Mouse (Mus musculus): ENCODE data around the gene Rassf7. TPM values are rescaled to one million over a fixed set of nuclear protein-coding genes. Genes with fewer than 3 reads are reported as not detected.
A peak's percentile ranks its signal among the peaks of the same experiment; 100 is the strongest.

The Rassf7 gene
- 7.1 and 9.0 TPM in 2 replicates for total RNA-seq (2017)

DNA sequence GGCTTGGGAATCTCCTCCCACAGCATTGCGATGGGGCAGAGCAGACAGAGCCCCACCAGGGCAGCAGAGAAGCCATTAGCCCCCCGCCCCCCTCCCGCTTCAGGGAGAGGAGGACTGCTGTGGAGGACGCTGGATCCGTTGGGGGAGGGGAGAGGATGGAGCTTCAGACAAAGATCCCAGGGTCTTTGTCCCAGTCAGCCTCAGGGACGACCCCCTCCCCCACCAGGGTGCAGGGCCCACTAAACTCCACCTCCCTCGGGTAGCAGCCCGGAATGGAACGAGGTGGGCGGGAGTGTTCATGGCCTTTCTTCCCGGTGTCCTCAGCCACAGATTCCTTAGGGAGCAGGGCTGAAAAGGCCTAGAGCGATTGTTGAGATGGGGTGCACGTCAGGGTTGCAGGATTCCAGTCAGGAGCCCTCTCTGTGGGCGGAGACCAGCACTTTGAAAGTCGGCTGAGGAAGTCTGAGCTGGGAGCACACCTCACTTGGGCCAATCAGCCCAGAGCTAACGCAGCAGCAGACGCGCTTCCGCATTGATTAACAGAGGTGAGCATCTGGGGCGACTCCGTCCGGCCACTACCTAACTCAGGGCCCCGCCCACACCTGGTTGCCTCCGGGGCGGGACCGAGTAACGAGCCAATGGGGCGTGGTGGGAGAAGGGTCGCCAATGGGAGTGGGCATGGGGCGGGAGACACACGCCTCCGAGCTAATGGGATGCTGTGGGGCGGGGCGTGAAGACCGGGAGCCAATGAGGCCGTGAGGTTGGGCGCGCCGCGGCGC lies at the start of gene Rassf7:
Rassf7 (plus strand) TSS at position 760 of the 779 bp plus-strand sequence.
- peak; percentile 92 for ATAC-seq (ENCODE audit: extremely low read depth, insufficient number of reproducible peaks, low FRiP score, poor library complexity, severe bottlenecking)

DNA sequence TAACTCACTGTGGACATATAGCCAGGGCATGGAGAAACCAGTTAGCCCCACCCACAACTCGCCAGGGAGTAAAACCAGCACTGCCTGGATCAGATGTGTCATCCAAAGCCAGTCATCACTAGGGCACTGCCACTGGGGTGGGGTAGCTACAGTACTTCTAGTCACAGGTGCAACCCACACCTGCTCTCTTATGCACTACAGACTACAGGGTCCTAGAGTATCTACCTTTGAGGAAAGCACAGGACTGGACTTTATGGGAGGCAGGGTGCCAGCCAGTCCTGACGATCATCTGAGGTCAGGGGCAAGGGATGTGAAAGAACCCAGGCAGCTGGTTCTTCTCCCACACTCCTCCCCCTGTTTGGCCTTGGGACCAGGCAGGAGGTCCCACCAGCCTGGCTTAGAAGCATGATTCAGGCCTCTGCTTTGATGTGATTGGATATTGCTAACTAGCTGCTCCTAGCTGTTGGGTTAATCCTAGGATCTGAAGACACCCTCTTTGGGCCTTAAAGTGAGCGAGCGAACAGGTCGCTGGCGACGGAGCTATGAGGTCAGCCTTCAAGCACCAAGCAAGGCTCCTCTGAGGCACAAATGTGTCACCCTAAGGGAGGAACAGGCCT lies 47.7 kb upstream of the Rassf7 start:
- ATAC-seq (ENCODE audit: extremely low read depth, insufficient number of reproducible peaks, low FRiP score, poor library complexity, severe bottlenecking) = no peak

DNA sequence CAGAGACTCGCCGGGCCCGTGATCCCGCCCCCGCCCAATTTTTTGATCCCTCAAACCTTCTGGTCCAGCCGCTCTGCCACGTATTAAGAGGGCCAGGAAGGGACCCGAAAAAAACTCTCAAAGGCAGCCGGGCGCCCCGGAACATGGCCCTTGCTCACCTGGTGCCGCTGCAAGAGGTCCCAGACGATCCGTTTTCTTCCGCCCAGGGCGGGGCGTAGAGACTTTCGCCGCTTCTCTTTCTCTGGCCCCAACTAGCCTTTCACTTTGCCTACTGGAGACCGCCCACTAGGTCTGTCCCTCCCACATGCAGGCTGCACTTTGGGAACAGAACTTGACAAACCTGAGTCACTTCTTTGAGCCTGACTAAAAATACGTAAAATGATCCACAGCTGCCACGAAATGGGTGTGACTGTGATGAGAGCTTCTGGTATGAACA lies 47.1 kb upstream of the Rassf7 start:
- peak; percentile 76 for ATAC-seq (ENCODE audit: extremely low read depth, insufficient number of reproducible peaks, low FRiP score, poor library complexity, severe bottlenecking)

DNA sequence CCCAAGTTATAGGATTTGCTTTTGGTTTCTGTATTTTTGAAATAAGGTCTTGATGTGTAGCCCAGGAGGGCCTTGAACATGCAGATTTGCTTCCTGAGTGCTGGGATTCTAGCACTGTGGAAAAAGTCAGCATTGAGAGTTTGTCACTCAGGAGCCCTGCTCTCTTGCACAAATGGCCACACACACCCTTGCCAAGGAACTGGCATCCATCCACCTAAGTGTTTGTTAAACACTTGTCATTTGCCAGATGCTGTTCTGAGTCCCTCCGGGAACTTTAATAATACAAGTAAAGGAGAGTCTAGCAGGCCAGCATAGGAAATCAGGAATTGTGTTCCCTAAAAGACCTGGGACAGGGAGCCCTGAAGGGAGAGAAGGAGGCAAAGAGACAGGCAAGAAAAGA lies 46.4 kb upstream of the Rassf7 start:
- no peak for ATAC-seq (ENCODE audit: extremely low read depth, insufficient number of reproducible peaks, low FRiP score, poor library complexity, severe bottlenecking)

DNA sequence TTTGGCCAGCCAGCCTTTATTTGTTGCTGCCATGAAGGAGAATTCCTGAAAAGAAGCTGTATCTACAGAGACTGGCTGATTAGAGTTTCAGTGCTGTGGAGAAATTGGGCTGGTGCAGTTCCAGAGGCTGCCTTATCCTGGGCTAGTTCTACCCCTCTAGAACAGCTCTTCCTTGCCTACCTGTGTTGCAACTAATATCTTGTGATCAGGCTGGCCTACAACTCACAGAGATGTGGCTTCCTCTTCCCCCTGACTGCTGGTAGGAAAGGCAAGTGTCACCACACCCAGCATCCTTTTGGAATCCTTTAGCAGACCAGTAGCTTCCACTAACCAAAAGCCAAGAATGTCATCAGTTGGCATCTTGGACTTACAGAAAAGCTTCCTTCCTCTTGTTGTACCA lies 45.8 kb upstream of the Rassf7 start:
- no peak for ATAC-seq (ENCODE audit: extremely low read depth, insufficient number of reproducible peaks, low FRiP score, poor library complexity, severe bottlenecking)

DNA sequence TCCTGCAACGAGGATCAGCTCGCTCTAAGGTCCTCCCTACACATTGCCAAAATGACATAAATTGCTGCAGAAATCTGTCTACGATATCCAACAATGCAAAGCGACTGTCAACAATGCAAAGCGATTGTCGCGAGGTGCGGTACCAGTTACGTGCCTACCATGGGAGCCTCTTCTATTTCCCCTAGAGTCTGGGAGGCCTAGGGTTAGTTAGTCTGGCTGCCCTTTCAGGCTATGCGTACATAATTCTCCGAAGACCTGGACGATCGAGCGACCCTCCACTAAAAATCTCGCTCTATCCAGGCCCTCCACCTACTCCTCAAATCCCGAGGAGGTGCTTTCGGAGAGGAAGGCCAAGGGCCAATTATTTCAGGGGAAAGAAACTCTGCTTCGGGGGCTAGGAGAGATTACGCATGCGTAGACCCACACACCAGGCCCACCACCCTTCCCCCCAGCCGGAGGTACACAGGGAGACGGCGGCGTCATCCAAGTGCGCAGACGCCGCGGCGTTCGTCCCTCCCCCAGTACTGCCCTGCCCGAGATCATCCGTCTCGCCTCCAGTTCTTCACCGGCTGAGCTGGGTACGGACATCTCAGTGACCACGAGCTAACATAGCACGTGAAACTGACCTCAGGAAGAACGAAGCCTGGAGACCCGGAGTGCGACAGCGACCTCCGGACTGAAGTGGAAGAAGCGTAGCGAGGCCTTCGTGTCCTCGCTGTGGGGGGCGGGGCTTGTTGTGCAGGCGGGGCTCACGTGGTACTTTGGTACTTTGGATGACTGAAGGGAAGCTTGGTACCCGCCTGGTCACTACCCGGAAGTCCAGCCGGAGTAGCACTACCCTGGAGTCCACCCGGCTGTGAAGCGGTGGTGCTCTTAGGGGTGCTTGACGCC lies 43.3 kb upstream of the Rassf7 start, which contains the start of gene Rnh1:
Rnh1 (minus strand) TSS at position 742 of the 891 bp plus-strand sequence.
- ATAC-seq (ENCODE audit: extremely low read depth, insufficient number of reproducible peaks, low FRiP score, poor library complexity, severe bottlenecking) = peak; percentile 78

DNA sequence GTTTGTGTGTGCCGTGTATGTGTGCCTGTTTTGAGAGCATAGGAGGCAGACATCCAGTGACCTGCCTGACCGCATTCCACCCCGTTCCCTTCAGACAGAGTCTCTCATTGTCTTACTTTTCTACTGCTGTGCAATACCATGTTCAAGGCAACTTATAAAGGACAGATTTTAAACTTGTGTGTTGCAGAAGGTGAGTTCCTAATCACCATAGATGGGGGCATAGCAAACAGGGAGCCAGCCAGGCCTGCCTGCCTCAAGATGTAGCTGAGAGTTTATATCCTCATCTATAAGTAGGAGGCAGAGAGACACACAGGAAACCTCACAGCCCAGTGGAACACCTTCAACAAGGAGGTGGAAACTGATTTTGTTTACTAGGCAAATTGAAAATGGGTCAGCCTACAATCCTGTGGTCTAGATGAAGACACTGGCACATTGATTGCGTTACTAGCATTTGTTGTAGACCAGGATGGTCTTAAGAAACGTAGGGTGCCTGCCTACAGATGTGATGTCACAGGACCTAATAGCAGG lies 42.3 kb upstream of the Rassf7 start:
- ATAC-seq (ENCODE audit: extremely low read depth, insufficient number of reproducible peaks, low FRiP score, poor library complexity, severe bottlenecking) = no peak

DNA sequence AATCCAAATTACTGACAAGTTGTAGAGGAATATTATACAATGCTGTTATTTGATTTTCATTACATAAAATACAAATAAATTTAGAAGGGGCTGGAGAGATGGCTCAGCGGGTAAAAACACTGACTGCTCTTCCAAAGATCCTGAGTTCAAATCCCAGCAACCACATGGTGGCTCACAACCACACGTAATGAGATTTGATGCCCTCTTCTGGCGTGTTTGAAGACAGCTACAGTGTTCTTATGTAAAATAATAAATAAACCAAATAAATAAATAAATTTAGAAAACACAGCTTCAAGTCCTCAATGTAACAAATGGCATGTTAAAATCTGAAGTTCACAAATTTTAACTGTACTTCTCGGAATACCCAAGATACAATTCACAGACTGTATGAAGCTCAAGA lies 40.6 kb upstream of the Rassf7 start:
- no peak for ATAC-seq (ENCODE audit: extremely low read depth, insufficient number of reproducible peaks, low FRiP score, poor library complexity, severe bottlenecking)

DNA sequence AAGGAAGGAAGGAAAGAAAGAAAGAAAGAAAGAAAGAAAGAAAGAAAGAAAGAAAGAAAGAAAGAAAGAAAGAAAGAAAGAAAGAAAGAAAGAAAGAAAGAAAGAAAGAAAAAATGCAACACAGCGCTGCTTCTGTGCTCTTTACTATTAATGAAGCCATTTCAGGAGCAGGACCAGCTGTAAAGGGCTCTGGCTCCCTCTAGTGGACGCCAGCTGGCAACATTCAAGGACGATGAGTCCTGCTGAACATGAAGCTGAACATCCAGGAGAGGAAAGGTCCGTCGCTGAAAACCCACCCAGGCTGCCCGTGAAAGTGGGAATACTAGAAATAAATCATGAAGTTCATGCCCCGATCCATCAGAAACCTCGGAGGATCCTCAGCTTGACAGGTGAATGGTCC lies 39.5 kb upstream of the Rassf7 start:
- ATAC-seq (ENCODE audit: extremely low read depth, insufficient number of reproducible peaks, low FRiP score, poor library complexity, severe bottlenecking) = peak; percentile 77

DNA sequence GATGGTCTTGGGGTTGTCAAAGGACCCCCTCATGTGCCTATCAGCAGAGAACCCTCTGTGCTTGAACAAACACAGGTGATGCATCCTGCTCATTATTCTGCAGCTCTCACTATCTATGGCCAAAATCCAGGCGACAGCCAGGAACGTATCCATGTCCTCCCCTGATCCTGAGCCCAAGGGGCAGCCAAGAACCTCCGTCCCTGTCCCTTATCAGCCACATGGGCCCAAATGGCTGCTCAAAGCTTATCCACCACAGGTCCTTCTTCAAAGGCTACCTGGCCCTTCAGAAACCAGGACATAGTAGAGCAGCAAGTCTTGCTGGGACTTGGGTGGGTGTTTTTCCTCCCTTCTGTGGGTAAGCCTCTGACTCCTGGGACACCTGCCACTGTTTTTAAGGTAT lies 27.5 kb upstream of the Rassf7 start:
- no peak for ATAC-seq (ENCODE audit: extremely low read depth, insufficient number of reproducible peaks, low FRiP score, poor library complexity, severe bottlenecking)

DNA sequence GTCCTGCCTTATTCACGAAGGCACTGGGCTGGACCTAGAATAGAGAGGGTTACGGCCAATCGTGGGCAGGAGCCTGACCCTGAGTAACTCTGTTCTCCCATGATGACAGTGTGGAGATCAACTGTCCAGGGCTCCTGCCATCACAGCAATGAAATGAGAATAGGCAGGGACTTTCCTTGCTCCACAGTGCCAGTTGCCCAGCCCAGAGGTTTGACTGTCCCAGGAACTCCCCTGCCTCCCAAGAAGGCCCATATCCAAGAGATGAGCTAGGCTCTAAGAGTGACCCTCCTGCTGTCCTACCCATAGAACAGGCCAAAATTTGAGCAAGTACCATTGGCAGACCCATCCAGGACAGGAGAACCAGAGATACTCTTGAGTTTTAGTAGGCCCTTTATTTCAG lies 26.9 kb upstream of the Rassf7 start:
- ATAC-seq (ENCODE audit: extremely low read depth, insufficient number of reproducible peaks, low FRiP score, poor library complexity, severe bottlenecking) = no peak

DNA sequence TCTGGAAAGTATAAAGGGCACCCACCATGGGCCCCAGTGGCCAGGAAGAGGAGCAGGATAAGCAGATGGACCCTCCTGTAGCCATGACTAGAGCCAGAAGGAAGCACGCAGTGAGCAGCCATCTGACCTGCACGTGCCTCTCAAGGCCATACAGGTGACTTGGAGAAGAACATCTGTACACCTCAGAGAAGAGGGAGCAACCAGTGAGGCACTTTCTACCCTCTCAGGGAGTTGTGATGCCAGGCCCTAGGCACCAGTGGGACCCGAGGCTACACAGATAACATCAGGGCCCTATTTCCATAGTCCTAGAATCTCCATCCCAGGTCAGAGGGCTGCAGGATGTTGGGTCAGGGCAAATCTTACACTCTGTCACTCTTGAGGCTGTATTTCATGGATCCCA lies 25.4 kb upstream of the Rassf7 start:
- ATAC-seq (ENCODE audit: extremely low read depth, insufficient number of reproducible peaks, low FRiP score, poor library complexity, severe bottlenecking) = no peak

DNA sequence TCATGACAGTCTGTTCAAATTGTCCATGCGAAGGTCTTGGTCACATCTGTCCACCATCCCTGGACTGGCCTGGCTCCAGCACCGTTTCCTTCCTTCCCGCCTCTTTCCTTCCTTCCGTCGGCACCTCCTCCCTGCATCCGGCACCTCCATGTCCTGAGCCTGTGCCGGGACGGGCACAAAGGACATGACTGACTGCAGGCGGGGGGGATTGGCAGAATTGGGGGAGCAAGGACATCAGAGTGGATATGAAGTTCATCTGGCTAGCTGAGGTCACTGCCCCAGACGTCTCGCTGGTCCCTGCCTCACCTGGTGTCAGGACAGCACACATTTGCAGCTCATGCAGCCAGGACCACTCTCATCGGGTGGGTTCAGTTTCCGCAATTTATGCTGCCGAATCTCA lies 24.6 kb upstream of the Rassf7 start:
- ATAC-seq (ENCODE audit: extremely low read depth, insufficient number of reproducible peaks, low FRiP score, poor library complexity, severe bottlenecking) = no peak

DNA sequence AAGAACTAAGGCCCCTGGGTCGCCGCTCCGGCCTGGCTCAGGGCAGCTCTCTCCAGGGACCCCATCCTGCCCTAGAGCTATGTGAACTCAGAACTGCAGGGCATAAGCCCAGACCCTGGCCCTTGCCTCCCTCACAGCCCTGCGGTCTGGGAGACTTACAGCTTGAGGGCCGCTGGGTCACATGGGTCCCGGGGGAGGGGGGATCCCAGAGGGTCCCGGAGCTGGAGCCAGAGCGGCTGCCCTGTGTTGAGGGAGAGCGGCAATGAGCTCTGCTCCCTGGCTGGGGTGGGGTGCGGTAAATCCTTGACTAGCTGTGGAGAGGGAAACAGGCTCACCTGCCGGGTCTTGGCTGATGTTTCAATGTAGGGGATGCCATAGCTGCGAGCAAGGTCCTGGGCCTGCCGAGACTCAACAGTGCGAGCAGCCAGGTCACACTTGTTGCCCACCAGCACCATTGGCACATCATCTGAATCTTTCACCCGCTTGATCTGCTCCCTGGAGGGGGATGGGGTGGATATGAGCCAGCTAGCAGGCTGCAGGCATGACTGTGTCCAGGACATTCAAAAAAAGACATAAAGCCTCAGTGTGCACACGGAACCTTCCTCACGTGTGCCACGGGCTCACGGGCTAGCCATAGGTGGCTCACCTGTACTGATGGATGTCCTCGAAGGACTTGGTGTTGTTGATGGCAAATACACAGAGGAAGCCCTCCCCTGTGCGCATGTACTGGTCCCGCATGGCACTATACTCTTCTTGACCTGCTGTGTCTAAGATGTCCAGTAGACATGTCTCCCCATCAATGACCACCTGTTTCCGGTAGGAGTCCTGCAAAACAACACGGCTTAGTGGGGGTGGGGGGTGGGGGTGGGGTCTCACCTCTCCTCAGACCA lies 23.6 kb upstream of the Rassf7 start:
- ATAC-seq (ENCODE audit: extremely low read depth, insufficient number of reproducible peaks, low FRiP score, poor library complexity, severe bottlenecking) = no peak

DNA sequence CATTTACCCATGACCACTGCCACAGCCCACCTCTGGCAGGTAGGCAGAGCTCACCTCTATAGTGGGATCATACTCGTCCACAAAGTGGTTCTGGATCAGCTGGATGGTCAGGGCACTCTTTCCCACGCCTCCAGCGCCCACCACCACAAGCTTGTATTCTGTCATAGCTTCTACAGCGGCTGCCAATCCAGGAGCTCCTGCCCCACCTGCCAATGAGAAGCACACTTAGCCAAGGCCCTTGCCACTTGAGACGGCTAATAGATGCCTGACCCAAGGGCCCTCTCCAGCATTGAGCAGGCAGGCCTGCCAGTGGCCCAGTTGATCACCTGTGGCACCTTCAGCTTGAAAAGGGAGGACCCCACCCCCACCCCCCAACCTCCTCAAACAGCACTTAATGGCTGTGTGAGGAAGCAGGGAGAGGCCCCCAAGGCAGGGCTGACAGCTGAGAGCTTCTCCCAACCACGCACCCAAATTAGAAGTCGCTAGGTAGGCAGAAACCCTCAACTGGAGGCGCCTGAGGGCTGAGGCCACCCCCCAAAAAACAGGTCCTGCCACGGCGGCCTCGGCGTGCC lies 22.8 kb upstream of the Rassf7 start:
- ATAC-seq (ENCODE audit: extremely low read depth, insufficient number of reproducible peaks, low FRiP score, poor library complexity, severe bottlenecking) = no peak

DNA sequence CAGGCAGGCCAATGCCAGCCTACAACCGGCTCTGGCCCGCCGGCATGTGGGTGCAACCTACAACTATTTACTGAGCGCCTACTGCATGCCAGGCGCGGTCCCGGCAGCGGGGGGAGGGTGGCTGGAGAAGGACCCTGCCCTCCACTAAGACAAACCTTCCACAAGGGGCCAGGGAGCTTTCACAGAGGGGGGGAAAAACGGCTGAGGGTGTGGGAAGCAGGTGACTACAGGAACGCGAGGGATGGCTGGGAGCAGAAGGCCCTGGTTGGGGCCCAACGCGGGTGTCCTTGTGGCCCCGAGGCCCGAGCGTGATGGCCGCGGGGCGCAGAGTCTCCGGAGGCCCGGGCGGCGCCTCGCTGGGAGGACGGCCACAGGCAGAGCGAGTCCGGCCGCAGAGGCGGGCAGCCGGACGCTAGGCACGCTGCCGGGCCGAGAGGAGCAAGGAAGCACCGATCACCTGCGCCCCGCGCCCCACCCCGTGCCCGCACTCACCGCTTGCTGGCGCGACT lies 22.3 kb upstream of the Rassf7 start:
- ATAC-seq (ENCODE audit: extremely low read depth, insufficient number of reproducible peaks, low FRiP score, poor library complexity, severe bottlenecking) = no peak

DNA sequence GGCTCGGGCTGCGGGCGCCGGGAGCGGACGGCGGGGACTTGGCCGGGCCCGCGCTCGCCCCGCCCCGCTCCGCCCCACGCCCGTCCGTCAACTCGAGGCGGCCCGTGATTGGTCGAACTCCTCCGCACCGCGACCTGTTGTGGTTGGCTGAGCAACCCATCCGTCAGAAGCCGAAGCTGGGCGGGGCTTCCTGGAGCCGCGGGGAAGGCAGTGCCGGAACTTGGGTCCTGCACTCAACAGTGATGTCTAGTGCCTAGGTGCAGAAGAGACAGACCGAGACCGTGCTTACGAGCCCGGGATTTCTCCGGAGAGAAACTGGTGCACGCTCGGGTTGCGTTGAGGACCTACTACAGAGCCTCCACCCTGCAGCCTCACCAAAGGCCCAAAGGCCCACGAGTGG lies 21.7 kb upstream of the Rassf7 start, which contains the start of the genes Hras and Lrrc56:
Hras (minus strand) TSS at position 58 of the 400 bp plus-strand sequence.
Lrrc56 (plus strand) TSS at position 210 of the 400 bp plus-strand sequence.
- ATAC-seq (ENCODE audit: extremely low read depth, insufficient number of reproducible peaks, low FRiP score, poor library complexity, severe bottlenecking) = peak; percentile 90

DNA sequence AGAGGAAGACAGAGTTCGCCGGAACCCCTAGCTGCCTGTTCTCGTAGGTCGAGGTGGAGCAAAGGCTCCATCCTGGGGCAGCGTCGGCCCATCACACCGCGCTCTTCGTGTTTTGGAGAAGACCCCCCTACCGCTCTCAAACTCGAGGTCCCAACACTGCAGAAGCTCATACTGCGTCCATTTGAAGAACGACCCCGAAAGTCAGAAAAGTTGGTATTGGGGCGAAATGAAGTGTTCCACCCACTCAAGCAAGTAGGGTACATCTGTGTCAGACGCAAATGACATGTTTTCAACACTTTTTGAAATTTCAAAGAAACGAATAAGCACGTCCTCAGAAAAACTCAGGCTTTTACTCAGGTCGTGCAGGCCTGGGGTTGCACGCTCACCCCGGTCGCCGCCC lies 21.3 kb upstream of the Rassf7 start:
- no peak for ATAC-seq (ENCODE audit: extremely low read depth, insufficient number of reproducible peaks, low FRiP score, poor library complexity, severe bottlenecking)

All from neutrophil, adult 5-6 weeks (primary cell).